Mouse (Mus musculus) erythroblast, embryonic 14.5 days (primary cell): ENCODE data around the gene Dip2b.

Source experiments
- GATA1 ChIP-seq: IDR thresholded peaks from 2 replicates; pipeline ENCODE4 v1.6.1; 2012; ENCODE audit warnings: low read length, inconsistent platforms, mixed read lengths
- TAL1 ChIP-seq: IDR thresholded peaks from 3 replicates; pipeline ENCODE4 v1.6.1; 2012; ENCODE audit warnings: low read length, inconsistent platforms, mixed read lengths

DNA sequence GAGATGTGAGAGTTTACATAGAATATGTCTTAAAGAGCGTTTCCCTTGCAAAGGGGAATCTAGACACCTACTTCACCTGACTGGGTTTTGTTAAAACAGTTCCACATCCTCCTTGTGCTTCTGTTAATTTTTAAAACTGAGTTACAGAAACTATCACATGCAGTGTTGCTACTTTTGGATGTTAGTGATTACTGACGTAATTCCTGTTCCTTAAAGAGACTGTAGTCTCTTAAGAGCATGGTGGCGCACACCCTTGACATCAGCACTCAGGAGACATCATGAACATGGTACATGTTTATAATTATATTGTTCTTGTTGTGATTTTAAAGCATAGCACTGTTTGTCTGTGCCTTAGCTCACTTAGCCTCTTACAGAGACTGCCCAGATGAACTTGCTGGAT lies 113.9 kb downstream of the Dip2b start:
- TF ChIP-seq TAL1 (no peak), GATA1 (no peak)
